Mouse (Mus musculus): ENCODE measurements around the gene Plekha7.

DNA sequence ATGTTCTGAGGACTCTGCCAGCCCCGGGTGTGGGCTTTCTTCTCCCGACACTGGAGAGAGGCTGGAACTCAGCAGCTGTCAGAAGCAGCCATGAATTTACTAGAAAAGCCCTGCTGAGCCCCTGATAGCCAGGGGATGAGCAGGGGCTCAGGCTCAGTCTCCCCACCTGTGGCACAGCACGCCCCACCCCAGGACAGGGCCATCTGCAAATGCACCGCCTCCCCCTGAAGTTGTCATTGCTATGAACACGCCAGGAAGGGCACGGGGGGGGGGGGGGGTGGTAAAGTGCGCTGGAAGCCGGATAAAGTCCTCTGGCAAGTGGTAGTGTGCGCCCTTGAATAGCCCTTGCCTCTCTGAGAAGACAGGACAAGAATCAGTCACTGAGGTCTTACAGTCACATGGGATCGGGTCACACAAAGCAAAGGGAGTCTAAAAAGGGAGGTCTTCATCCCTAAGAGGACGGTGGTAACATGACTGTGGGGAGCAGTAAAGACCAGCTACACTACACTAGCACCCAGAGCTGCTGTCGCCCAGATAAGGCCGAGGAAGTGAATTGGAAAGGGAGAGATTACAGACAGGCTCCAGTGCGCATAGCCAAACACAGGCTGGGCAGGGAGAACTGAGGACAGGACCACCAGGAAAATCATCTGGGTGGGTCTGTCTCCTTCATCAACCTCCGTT lies 61.3 kb downstream of the Plekha7 start:
- no peak for TF ChIP-seq CEBPB (IDR thresholded peaks at IDR 0.05; ENCODE audit: low read depth)
- TF ChIP-seq CTCF (IDR thresholded peaks at IDR 0.05; ENCODE audit: control insufficient read depth, insufficient read depth, insufficient read length): no peak
